ENCODE assay signal across 20 mouse cellular contexts in genomic region chr10:43559313-43559712, GRCm38 (mm10). TPM values are rescaled to one million over a fixed set of nuclear protein-coding genes. Genes with fewer than 3 reads are reported as not detected.
DNase-seq lines count a peak whose midpoint lies in the region; ATAC-seq and TF ChIP-seq lines count a peak whose summit lies in the region.
"Had no signal": no experiment of that assay in that cellular context is flagged by ENCODE, and none has a peak within 500 bp of the region (broad histone marks: within the 10 kb centered on the region; RNA-seq: fewer than 3 reads in every experiment).

No protein-coding gene starts in this region.

- 78% methylated on average over 11 of the region's 11 CpGs for WGBS in forebrain, embryonic 14.5 days
- WGBS in forebrain, embryonic 10.5 days: 78% methylated on average over 11 of the region's 11 CpGs
- WGBS in forebrain, postnatal 0 days: 57% methylated on average over 11 of the region's 11 CpGs

- no peak overlapping the region for H3K9ac ChIP-seq in forebrain, embryonic 14.5 days (ENCODE audit: low read length)
- peak overlapping the region; percentile 19; the same call in 1 of the 2 replicates for H3K9ac ChIP-seq in ES-E14 (ENCODE audit: insufficient read depth, low read depth, low read length, poor library complexity, severe bottlenecking)
- no peak overlapping the region for H3K9ac ChIP-seq in forebrain, postnatal 0 days
- H3K9ac ChIP-seq: embryonic facial prominence, embryonic 12.5 days; heart, embryonic 12.5 days; hindbrain, embryonic 14.5 days had no signal

- no peaks in the 10 kb centered on the region for H3K9me3 ChIP-seq in forebrain, embryonic 14.5 days (replicated peaks; ENCODE audit: control insufficient read depth, low read length)
- H3K9me3 ChIP-seq in forebrain, embryonic 10.5 days: peaks cover 3% of the 10 kb centered on the region; the same call in 1 of the 2 replicates
- H3K9me3 ChIP-seq in E14TG2a.4 (ENCODE audit: low read length) (peaks cover 11% of the 10 kb centered on the region), ES-E14 (ENCODE audit: control insufficient read depth, insufficient read depth, low read depth, low read length) (no peaks in the 10 kb centered on the region)
- no peaks in the 10 kb centered on the region for H3K9me3 ChIP-seq in forebrain, postnatal 0 days (ENCODE audit: low read length)
- H3K9me3 ChIP-seq: embryonic facial prominence, embryonic 12.5 days; heart, embryonic 12.5 days had no signal

- no peaks in the 10 kb centered on the region for H3K36me3 ChIP-seq in forebrain, embryonic 14.5 days (ENCODE audit: control insufficient read depth, insufficient read depth, low read length)
- no peaks in the 10 kb centered on the region for H3K36me3 ChIP-seq in forebrain, embryonic 10.5 days (replicated peaks)
- H3K36me3 ChIP-seq in E14TG2a.4 (ENCODE audit: insufficient read depth, low read length) (no peaks in the 10 kb centered on the region), ES-E14 (ENCODE audit: control insufficient read depth, insufficient read depth, low read length, poor library complexity, severe bottlenecking) (no peaks in the 10 kb centered on the region)
- no peaks in the 10 kb centered on the region for H3K36me3 ChIP-seq in forebrain, postnatal 0 days (ENCODE audit: insufficient read depth)
- H3K36me3 ChIP-seq: embryonic facial prominence, embryonic 12.5 days; heart, embryonic 12.5 days; hindbrain, embryonic 10.5 days had no signal

- H3K4me2 ChIP-seq in forebrain, embryonic 14.5 days (ENCODE audit: low read length): no peak overlapping the region
- H3K4me2 ChIP-seq in forebrain, postnatal 0 days (ENCODE audit: low read depth): no peak overlapping the region
- H3K4me2 ChIP-seq: embryonic facial prominence, embryonic 12.5 days; heart, embryonic 12.5 days; hindbrain, embryonic 14.5 days had no signal

- H3K4me3 ChIP-seq in forebrain, embryonic 14.5 days (ENCODE audit: low read depth, low read length): no peak overlapping the region
- H3K4me3 ChIP-seq in forebrain, embryonic 10.5 days: no peak overlapping the region
- H3K4me3 ChIP-seq in E14TG2a.4 (replicated peaks; ENCODE audit: low read length) (peak overlapping the region; percentile 33), ES-E14 (ENCODE audit: insufficient read depth in 1 of 2, low read depth in 1 of 2, low read length in 2 of 2, poor library complexity in 1 of 2, severe bottlenecking in 1 of 2) (peak overlapping the region in 1 of 2 experiments; percentile 30; a peak in 1 of 4 replicates)
- H3K4me3 ChIP-seq in forebrain, postnatal 0 days (ENCODE audit: low read depth, low read length): no peak overlapping the region
- H3K4me3 ChIP-seq: embryonic facial prominence, embryonic 12.5 days; gastrocnemius, adult 2 months; heart, embryonic 12.5 days; hindbrain, embryonic 10.5 days had no signal

- in situ Hi-C loops in ES-E14 (cut with MboI; ENCODE audit: low sequenced_read_pairs in 2 of 2, unreplicated experiment in 2 of 2): no loop called here

- peak; percentile 26 for DNase-seq in forebrain, embryonic 14.5 days (ENCODE audit: low spot score)
- no peak for DNase-seq in forebrain, embryonic 10.5 days (ENCODE audit: extremely low spot score, low spot score)
- no peak for DNase-seq in ES-E14 (ENCODE audit: low read depth, low spot score)
- peak; percentile 32 for DNase-seq in forebrain, postnatal 0 days
- DNase-seq in left cerebral cortex, postnatal 14 days (ENCODE audit: low spot score in 2 of 2): no peak
- no peak for DNase-seq in T-cell, adult 2 months (ENCODE audit: low spot score)
- DNase-seq: adrenal gland, postnatal 25 days; cerebellum, adult 2 months; cerebellum, postnatal 25 days; gastrocnemius, adult 2 months; gastrocnemius, postnatal 25 days; kidney, adult 2 months had no signal

- intact Hi-C loops in left cerebral cortex, postnatal 14 days (cut with DNase I): no loop called here

- no peak overlapping the region for H3K27ac ChIP-seq in forebrain, embryonic 14.5 days (ENCODE audit: low read depth, low read length)
- no peak overlapping the region for H3K27ac ChIP-seq in forebrain, embryonic 10.5 days
- no peak overlapping the region for H3K27ac ChIP-seq in ES-E14 (ENCODE audit: insufficient read depth, low read depth, low read length, poor library complexity, severe bottlenecking)
- H3K27ac ChIP-seq in forebrain, postnatal 0 days (ENCODE audit: low read depth, low read length): 0 out of 2 replicates have a peak overlapping the region, but pooled peaks have one; percentile 2
- H3K27ac ChIP-seq: embryonic facial prominence, embryonic 12.5 days; gastrocnemius, adult 2 months; hindbrain, embryonic 10.5 days; hindbrain, embryonic 14.5 days had no signal

- H3K27me3 ChIP-seq in forebrain, embryonic 14.5 days (replicated peaks; ENCODE audit: control insufficient read depth, insufficient read depth, low read length): no peaks in the 10 kb centered on the region
- no peaks in the 10 kb centered on the region for H3K27me3 ChIP-seq in forebrain, embryonic 10.5 days (ENCODE audit: poor library complexity, severe bottlenecking)
- peaks cover 3% of the 10 kb centered on the region; the same call in 1 of the 2 replicates for H3K27me3 ChIP-seq in E14TG2a.4 (ENCODE audit: insufficient read depth, low read length)
- H3K27me3 ChIP-seq in forebrain, postnatal 0 days (ENCODE audit: insufficient read depth, low read length): no peaks in the 10 kb centered on the region
- H3K27me3 ChIP-seq: CH12.LX; embryonic facial prominence, embryonic 12.5 days; heart, embryonic 12.5 days had no signal

- H3K4me1 ChIP-seq in forebrain, embryonic 14.5 days (ENCODE audit: control insufficient read depth, insufficient read depth, low read length): no peaks in the 10 kb centered on the region
- no peaks in the 10 kb centered on the region for H3K4me1 ChIP-seq in forebrain, embryonic 10.5 days
- peaks cover 9% of the 10 kb centered on the region for H3K4me1 ChIP-seq in E14TG2a.4 (replicated peaks; ENCODE audit: low read depth, low read length)
- peaks cover 0 to 2% of the 10 kb centered on the region in 2 experiments; a peak in 1 of 4 replicates for H3K4me1 ChIP-seq in ES-E14 (ENCODE audit: control insufficient read depth in 2 of 2, insufficient read depth in 2 of 2, low read length in 2 of 2, poor library complexity in 1 of 2)
- no peaks in the 10 kb centered on the region for H3K4me1 ChIP-seq in forebrain, postnatal 0 days (ENCODE audit: insufficient read depth)
- H3K4me1 ChIP-seq: embryonic facial prominence, embryonic 12.5 days; heart, embryonic 12.5 days; hindbrain, embryonic 10.5 days had no signal

- no peak for TF ChIP-seq CTCF in E14TG2a.4 (conservative IDR thresholded peaks at IDR 0.05; ENCODE audit: low read length)
- TF ChIP-seq CTCF in forebrain, postnatal 0 days (IDR thresholded peaks at IDR 0.05; ENCODE audit: low read depth): no peak

- ATAC-seq in forebrain, embryonic 14.5 days: peak; percentile 60; the same call in 1 of the 2 replicates
- peak; percentile 85 for ATAC-seq in forebrain, postnatal 0 days
- ATAC-seq: activated CD4-positive, CD25-positive, alpha-beta regulatory T cell, adult 4 months; intestine, embryonic 16.5 days had no signal

TF ChIP-seq in ES-E14, 5 proteins besides CTCF, POLR2A, EP300 and RAD21:
- TF ChIP-seq ZNF384 (IDR thresholded peaks at IDR 0.05; ENCODE audit: low read depth, low read length) (no peak), HCFC1 (IDR thresholded peaks at IDR 0.05; ENCODE audit: borderline replicate concordance, insufficient read depth, low read length) (no peak), MAFK (IDR thresholded peaks at IDR 0.05; ENCODE audit: insufficient read depth, low read depth, low read length) (no peak), CHD2 (IDR thresholded peaks at IDR 0.05; ENCODE audit: low read depth, low read length) (no peak), ZC3H11A (IDR thresholded peaks at IDR 0.05; ENCODE audit: borderline replicate concordance, low read depth, low read length) (no peak)

RNA-seq across cellular contexts. Expression of gene 1700021F05Rik, which starts 18.5 kb away (rescaled TPM):
- polyA plus RNA-seq in forebrain, embryonic 14.5 days (2014; fragmentation: Nextera tagmentation; extraction: Ambion mirVana): 74.3 and 81.8 TPM in 2 replicates
- polyA plus RNA-seq in forebrain, embryonic 10.5 days (2016; fragmentation: Nextera tagmentation; extraction: Ambion mirVana): 63.6 and 64.3 TPM in 2 replicates
- 30.0 and 32.9 TPM in 2 replicates for total RNA-seq in ES-E14 (2012; rRNA removed)
- total RNA-seq in forebrain, postnatal 0 days (2014; rRNA removed): 33.7 and 35.2 TPM in 2 replicates
- polyA plus RNA-seq in forebrain, postnatal 0 days (2015; fragmentation: Nextera tagmentation; extraction: Ambion mirVana): 81.3 and 93.3 TPM in 2 replicates
- total RNA-seq in left cerebral cortex, postnatal 14 days (2021): 10 to 100 TPM; 44.3 to 45.1 TPM

RNA-seq across cellular contexts. Expression of gene Cd24a, which starts 18.8 kb away (rescaled TPM):
- 1,214 and 1,274 TPM in 2 replicates for polyA plus RNA-seq in forebrain, embryonic 14.5 days (2014; fragmentation: Nextera tagmentation; extraction: Ambion mirVana)
- 183 and 206 TPM in 2 replicates for polyA plus RNA-seq in forebrain, embryonic 10.5 days (2016; fragmentation: Nextera tagmentation; extraction: Ambion mirVana)
- total RNA-seq in ES-E14 (2012; rRNA removed): 30.9 and 84.4 TPM in 2 replicates
- 1,087 and 1,453 TPM in 2 replicates for total RNA-seq in forebrain, postnatal 0 days (2014; rRNA removed)
- polyA plus RNA-seq in forebrain, postnatal 0 days (2015; fragmentation: Nextera tagmentation; extraction: Ambion mirVana): 668 and 889 TPM in 2 replicates
- 10 to 100 TPM; 43.8 to 46.5 TPM for total RNA-seq in left cerebral cortex, postnatal 14 days (2021)

RNA-seq across cellular contexts. Expression of gene Gm9803, which starts 35.4 kb away (rescaled TPM):
- polyA plus RNA-seq in forebrain, embryonic 14.5 days (2014; fragmentation: Nextera tagmentation; extraction: Ambion mirVana): 13.7 and 22.1 TPM in 2 replicates
- polyA plus RNA-seq in forebrain, embryonic 10.5 days (2016; fragmentation: Nextera tagmentation; extraction: Ambion mirVana): 9.4 and 12.7 TPM in 2 replicates
- total RNA-seq in ES-E14 (2012; rRNA removed): 13.3 and 20.6 TPM in 2 replicates
- total RNA-seq in forebrain, postnatal 0 days (2014; rRNA removed): 39.4 and 42.3 TPM in 2 replicates
- polyA plus RNA-seq in forebrain, postnatal 0 days (2015; fragmentation: Nextera tagmentation; extraction: Ambion mirVana): 16.4 and 23.1 TPM in 2 replicates
- total RNA-seq in left cerebral cortex, postnatal 14 days (2021): 1 to 10 TPM; 4.0 to 6.4 TPM

Comparison
In these comparisons a context has a peak if more than half of its experiments do, and no peak if none do; other contexts are left out.
1. DNase-seq: peak in forebrain, embryonic 14.5 days (single experiment) and forebrain, postnatal 0 days (single experiment); none in forebrain, embryonic 10.5 days (single experiment), ES-E14 (single experiment), left cerebral cortex, postnatal 14 days (0 of 2) and T-cell, adult 2 months (single experiment).
2. RNA of gene Cd24a, which starts 18.8 kb away (total RNA-seq): 1,087 to 1,453 TPM in forebrain, postnatal 0 days; 30.9 to 84.4 TPM in ES-E14 and 43.8 to 46.5 TPM in left cerebral cortex, postnatal 14 days; every median in the first group is over 10 times any median in the second.